Mouse (Mus musculus) embryonic facial prominence, embryonic 14.5 days (tissue): ENCODE measurements around the gene 1110017D15Rik. TPM values are rescaled to one million over a fixed set of nuclear protein-coding genes. Genes with fewer than 3 reads are reported as not detected.
A peak's percentile ranks its signal among the peaks of the same experiment; 100 is the strongest.

Experiments used
- ATAC-seq: fragments of 200-750 bp; cut with Nextera tagmentation; 2 replicates; pipeline ENCODE4 v1.8.0; 2017; ENCODE audit warnings: low read depth, moderate number of reproducible peaks, moderate TSS enrichment
- DNase-seq: peaks from one replicate; pipeline ENCODE4 v3.0.0-alpha.2; 2015; ENCODE audit warnings: low spot score
- H3K27ac ChIP-seq: fragments of 300-500 bp; sonication (generic); replicated peaks from 2 replicates; pipeline ENCODE4 v1.5.1; 2014; ENCODE audit warnings: low read depth, mild to moderate bottlenecking, low read length, moderate library complexity
- H3K27me3 ChIP-seq: fragments of 300-500 bp; sonication (generic); replicated peaks from 2 replicates; pipeline ENCODE4 v1.6.1; 2014; ENCODE audit warnings: low read length; ENCODE audit not compliant: control insufficient read depth, insufficient read depth
- H3K36me3 ChIP-seq: fragments of 300-500 bp; sonication (generic); 2 replicates; pipeline ENCODE4 v1.6.1; 2014; ENCODE audit warnings: low read length, mixed read lengths; ENCODE audit not compliant: control insufficient read depth, insufficient read depth
- H3K4me1 ChIP-seq: fragments of 300-500 bp; sonication (generic); 2 replicates; pipeline ENCODE4 v1.6.1; 2014; ENCODE audit warnings: antibody characterized with exemption, low read length; ENCODE audit not compliant: control insufficient read depth, insufficient read depth
- H3K4me2 ChIP-seq: fragments of 300-500 bp; sonication (generic); 2 replicates; pipeline ENCODE4 v1.6.1; 2014; ENCODE audit warnings: low read depth, mild to moderate bottlenecking, low read length, moderate library complexity, mixed read lengths
- H3K4me3 ChIP-seq: fragments of 300-500 bp; sonication (generic); 2 replicates; pipeline ENCODE4 v1.5.1; 2014; ENCODE audit warnings: low read depth, mild to moderate bottlenecking, low read length
- H3K9ac ChIP-seq: fragments of 300-500 bp; sonication (generic); 2 replicates; pipeline ENCODE4 v1.6.1; 2014; ENCODE audit warnings: low read depth, mild to moderate bottlenecking, low read length, moderate library complexity, mixed read lengths
- H3K9me3 ChIP-seq: fragments of 300-500 bp; sonication (generic); 2 replicates; pipeline ENCODE4 v1.6.1; 2016; ENCODE audit warnings: low read length; ENCODE audit not compliant: control insufficient read depth
- whole genome bisulfite sequencing: fragments of 180-500 bp; shearing (Covaris S2); extraction: QIAGEN DNeasy Blood & Tissue Kit; methylation state at CpG from one replicate; pipeline ENCODE4 v1.1.7; 2014; 5-methylcytosine and 5-hydroxymethylcytosine counted together
- polyA plus RNA-seq: library from polyadenylated mRNA; unstranded; fragments of >200 nt; fragmentation: Nextera tagmentation; extraction: Ambion mirVana; gene quantifications from 2 replicates; pipeline ENCODE4 v1.2.1, GENCODE M21; 2014

Gene 1110017D15Rik
- polyA plus RNA-seq, 1 experiment from 2014 or later = 16.3 TPM

DNA sequence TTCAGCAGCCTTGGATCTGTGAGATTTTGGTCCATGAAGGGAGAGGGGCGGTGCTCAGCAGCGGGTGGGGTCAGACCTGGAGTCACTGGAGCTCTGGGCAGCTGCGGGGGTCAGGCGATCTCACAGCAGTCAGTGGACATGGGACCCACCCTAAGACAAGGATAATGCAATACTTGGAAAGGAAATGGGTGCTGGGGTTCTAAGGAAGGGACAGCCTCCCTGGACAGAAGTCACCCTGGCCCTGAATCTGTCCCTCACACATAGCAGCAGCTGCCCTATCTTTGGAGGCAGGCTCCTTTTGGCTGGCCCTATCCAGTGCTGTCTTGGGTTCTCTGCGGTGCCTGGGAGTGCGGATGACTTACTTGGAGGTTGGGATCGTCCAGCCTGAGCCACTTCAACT, 6.7 kb upstream of the 1110017D15Rik start:
- no peak overlapping the region for H3K27ac ChIP-seq
- H3K36me3 ChIP-seq = no peaks in the 10 kb centered on the region
- ATAC-seq (no peak), DNase-seq (no peak)
- H3K9me3 ChIP-seq = no peaks in the 10 kb centered on the region
- peaks cover 8% of the 10 kb centered on the region; the same call in 1 of the 2 replicates for H3K27me3 ChIP-seq
- H3K4me1 ChIP-seq = no peaks in the 10 kb centered on the region
- WGBS = 65% methylated on average over 7 of the region's 7 CpGs
- no peak overlapping the region for H3K4me2 ChIP-seq
- H3K4me3 ChIP-seq = no peak overlapping the region
- no peak overlapping the region for H3K9ac ChIP-seq

DNA sequence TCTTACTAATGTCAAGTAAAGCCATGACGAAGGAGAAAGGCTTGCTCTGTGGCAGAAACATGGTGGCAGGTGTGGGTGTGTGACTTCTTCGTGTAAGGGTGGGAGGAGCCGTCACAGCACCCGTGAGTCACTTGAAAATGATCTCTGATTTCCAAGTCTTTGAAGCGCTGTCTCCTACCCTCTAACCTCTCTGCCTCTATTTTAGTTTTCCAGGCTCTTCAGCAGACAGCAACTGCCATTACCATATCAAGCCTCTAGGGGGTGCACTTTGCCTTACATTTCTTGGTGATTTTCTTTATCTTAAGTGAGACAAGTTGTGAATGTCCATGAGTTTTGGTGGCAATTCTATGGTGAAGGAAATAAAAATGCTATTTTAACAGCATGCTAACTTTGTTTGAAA, 5.7 kb upstream of the 1110017D15Rik start:
- no peak for DNase-seq
- H3K27ac ChIP-seq = no peak overlapping the region
- H3K36me3 ChIP-seq = no peaks in the 10 kb centered on the region
- H3K4me1 ChIP-seq = no peaks in the 10 kb centered on the region
- no peak overlapping the region for H3K4me3 ChIP-seq
- H3K9me3 ChIP-seq = no peaks in the 10 kb centered on the region
- WGBS = 41% methylated on average over 5 of the region's 5 CpGs
- H3K27me3 ChIP-seq = peaks cover 8% of the 10 kb centered on the region; the same call in 1 of the 2 replicates
- H3K4me2 ChIP-seq = no peak overlapping the region
- no peak for ATAC-seq
- H3K9ac ChIP-seq = no peak overlapping the region

DNA sequence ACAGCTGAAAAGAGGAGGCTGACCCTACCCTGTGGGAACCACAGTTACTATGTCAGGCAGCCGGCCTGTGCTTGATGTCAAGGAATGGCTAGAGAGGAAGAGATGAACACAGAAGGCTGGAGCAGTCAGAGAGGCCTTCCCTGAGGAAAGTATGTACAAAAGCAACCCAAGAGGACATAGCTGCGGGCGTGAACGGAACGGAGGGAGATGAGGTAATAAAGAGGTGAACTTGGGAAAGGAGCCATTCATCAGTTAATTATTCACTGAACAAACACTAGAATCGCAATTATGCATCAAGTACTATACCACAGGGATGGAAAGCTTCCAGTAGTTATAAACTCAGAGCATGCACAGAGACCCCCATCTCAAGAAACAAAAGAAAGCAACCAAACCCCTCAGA, 5.0 kb upstream of the 1110017D15Rik start:
- Histone ChIP-seq H3K27me3 (peaks cover 8% of the 10 kb centered on the region; the same call in 1 of the 2 replicates), H3K27ac (no peak overlapping the region), H3K9ac (no peak overlapping the region), H3K36me3 (no peaks in the 10 kb centered on the region), H3K4me2 (no peak overlapping the region), H3K9me3 (no peaks in the 10 kb centered on the region), H3K4me3 (no peak overlapping the region), H3K4me1 (no peaks in the 10 kb centered on the region)
- no peak for ATAC-seq
- 90% methylated on average over 6 of the region's 6 CpGs for WGBS
- no peak for DNase-seq

GRCm38 (mm10) chr4:41520641-41521040, 3.5 kb upstream of the 1110017D15Rik start:
- Histone ChIP-seq H3K27ac (no peak overlapping the region), H3K36me3 (no peaks in the 10 kb centered on the region), H3K4me1 (no peaks in the 10 kb centered on the region), H3K9ac (no peak overlapping the region), H3K9me3 (no peaks in the 10 kb centered on the region), H3K4me2 (no peak overlapping the region), H3K4me3 (no peak overlapping the region), H3K27me3 (peaks cover 8% of the 10 kb centered on the region; the same call in 1 of the 2 replicates)
- no peak for DNase-seq
- ATAC-seq = no peak
- 36% methylated on average over 14 of the region's 14 CpGs for WGBS

GRCm38 (mm10) chr4:41519195-41519594, 2.1 kb upstream of the 1110017D15Rik start:
- no peak overlapping the region for H3K4me2 ChIP-seq

DNA sequence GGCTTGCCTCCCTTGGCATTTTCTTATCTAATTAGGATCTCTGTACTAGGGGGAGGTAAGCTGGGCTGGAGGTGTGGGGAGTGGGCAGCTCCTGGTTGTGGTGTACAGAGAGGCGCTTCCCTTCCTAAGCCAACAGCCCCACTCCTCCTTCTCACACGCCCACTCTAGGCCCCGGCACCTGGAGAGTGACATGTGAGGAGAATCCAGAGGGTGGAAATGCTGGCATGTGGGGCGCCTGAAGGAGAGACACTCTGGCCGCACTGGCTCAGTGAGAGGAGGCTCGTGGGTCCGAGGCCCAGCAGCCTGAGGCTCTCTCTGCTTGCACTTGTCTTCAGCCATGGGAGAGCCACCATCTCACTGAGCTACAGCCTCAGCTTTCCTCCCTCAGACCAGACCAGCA, 1.2 kb upstream of the 1110017D15Rik start:
- Histone ChIP-seq H3K27ac (no peak overlapping the region), H3K27me3 (peaks cover 5% of the 10 kb centered on the region; the same call in 1 of the 2 replicates), H3K36me3 (no peaks in the 10 kb centered on the region), H3K9ac (no peak overlapping the region), H3K4me3 (no peak overlapping the region), H3K4me2 (no peak overlapping the region), H3K9me3 (no peaks in the 10 kb centered on the region), H3K4me1 (0 out of 2 replicates have a peak, but pooled peaks cover 7% of the 10 kb centered on the region)
- ATAC-seq (no peak), DNase-seq (no peak)
- 67% methylated on average over 7 of the region's 7 CpGs for WGBS

More at GRCm38 (mm10) chr4:41519195-41519594, 2.1 kb upstream of the 1110017D15Rik start:
- peaks cover 5% of the 10 kb centered on the region; the same call in 1 of the 2 replicates for H3K27me3 ChIP-seq
- 97% methylated on average over 5 of the region's 5 CpGs for WGBS
- DNase-seq (no peak), ATAC-seq (no peak)
- no peaks in the 10 kb centered on the region for H3K9me3 ChIP-seq
- H3K4me3 ChIP-seq = no peak overlapping the region
- H3K4me1 ChIP-seq = 0 out of 2 replicates have a peak, but pooled peaks cover 2% of the 10 kb centered on the region
- no peak overlapping the region for H3K9ac ChIP-seq
- no peaks in the 10 kb centered on the region for H3K36me3 ChIP-seq
- H3K27ac ChIP-seq = no peak overlapping the region

GRCm38 (mm10) chr4:41513714-41514113, 3.4 kb downstream of the 1110017D15Rik start:
- Histone ChIP-seq H3K27ac (peak overlapping the region; percentile 65; the same call in 1 of the 2 replicates), H3K9ac (0 out of 2 replicates have a peak overlapping the region, but pooled peaks have one; percentile 9), H3K27me3 (no peaks in the 10 kb centered on the region), H3K4me2 (peak overlapping the region; percentile 21), H3K9me3 (no peaks in the 10 kb centered on the region), H3K4me3 (no peak overlapping the region), H3K4me1 (0 out of 2 replicates have a peak, but pooled peaks cover 9% of the 10 kb centered on the region), H3K36me3 (no peaks in the 10 kb centered on the region)
- 9% methylated on average over 8 of the region's 8 CpGs for WGBS
- ATAC-seq (no peak), DNase-seq (peak; percentile 57)

GRCm38 (mm10) chr4:41513309-41513708, 3.8 kb downstream of the 1110017D15Rik start:
- DNase-seq (peak; percentile 14), ATAC-seq (0 out of 2 replicates have a peak, but pooled peaks have one; percentile 20)
- Histone ChIP-seq H3K27ac (peak overlapping the region; percentile 65; the same call in 1 of the 2 replicates), H3K4me1 (0 out of 2 replicates have a peak, but pooled peaks cover 9% of the 10 kb centered on the region), H3K27me3 (0 out of 2 replicates have a peak, but pooled peaks cover 3% of the 10 kb centered on the region), H3K9ac (no peak overlapping the region), H3K4me3 (no peak overlapping the region), H3K36me3 (no peaks in the 10 kb centered on the region), H3K4me2 (peak overlapping the region; percentile 21), H3K9me3 (no peaks in the 10 kb centered on the region)
- 10% methylated on average over 4 of the region's 4 CpGs for WGBS

DNA sequence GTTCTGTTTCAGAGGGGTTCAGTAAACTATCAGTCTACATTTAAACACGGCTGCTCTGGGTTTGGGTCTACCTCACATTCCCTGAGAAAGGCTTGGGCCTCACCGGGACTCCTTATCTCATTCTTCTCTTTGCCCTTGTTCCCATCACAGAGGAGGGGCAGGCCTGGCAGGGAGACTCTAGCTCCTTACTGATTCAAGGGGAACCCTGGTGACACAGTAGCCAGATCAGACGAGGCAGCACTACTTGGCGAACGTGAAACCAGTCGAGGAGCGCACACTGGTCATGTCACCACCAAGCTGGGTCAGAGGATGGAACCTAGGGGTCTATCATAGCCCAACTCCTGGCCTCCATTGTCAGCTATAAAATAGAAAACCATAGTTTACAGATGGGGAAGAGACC, 9.1 kb downstream of the 1110017D15Rik start:
- no peak overlapping the region for H3K9ac ChIP-seq
- H3K27me3 ChIP-seq = 0 out of 2 replicates have a peak, but pooled peaks cover 7% of the 10 kb centered on the region
- no peaks in the 10 kb centered on the region for H3K36me3 ChIP-seq
- peaks cover 6% of the 10 kb centered on the region; the same call in 1 of the 2 replicates for H3K4me1 ChIP-seq
- H3K9me3 ChIP-seq = no peaks in the 10 kb centered on the region
- peak overlapping the region; percentile 95; the same call in 1 of the 2 replicates for H3K4me2 ChIP-seq
- ATAC-seq (no peak), DNase-seq (no peak)
- H3K27ac ChIP-seq = no peak overlapping the region
- WGBS = 48% methylated on average over 7 of the region's 7 CpGs
- H3K4me3 ChIP-seq = no peak overlapping the region
